Mouse (Mus musculus) hindbrain, embryonic 15.5 days (tissue): Measurements from ENCODE around the gene Tnnt3. TPM values are rescaled to one million over a fixed set of nuclear protein-coding genes. Genes with fewer than 3 reads are reported as not detected.

Experiments
- ATAC-seq: fragments of 200-750 bp; cut with Nextera tagmentation; 2 replicates; pipeline ENCODE4 v1.8.0; 2017; ENCODE audit warnings: low read depth, moderate number of reproducible peaks, moderate TSS enrichment; ENCODE audit not compliant: low FRiP score
- H3K27ac ChIP-seq: fragments of 300-500 bp; sonication (generic); replicated peaks from 2 replicates; pipeline ENCODE4 v1.5.1; 2015; ENCODE audit warnings: mild to moderate bottlenecking, inconsistent platforms
- H3K27me3 ChIP-seq: fragments of 300-500 bp; sonication (generic); 2 replicates; pipeline ENCODE4 v1.6.1; 2015; ENCODE audit warnings: control low read depth, inconsistent platforms
- H3K36me3 ChIP-seq: fragments of 300-500 bp; sonication (generic); 2 replicates; pipeline ENCODE4 v1.6.1; 2015; ENCODE audit warnings: control low read depth, inconsistent platforms
- H3K4me1 ChIP-seq: fragments of 300-500 bp; sonication (generic); replicated peaks from 2 replicates; pipeline ENCODE4 v1.6.1; 2015; ENCODE audit warnings: control low read depth, inconsistent platforms
- H3K4me2 ChIP-seq: fragments of 300-500 bp; sonication (generic); 2 replicates; pipeline ENCODE4 v1.6.1; 2015; ENCODE audit warnings: moderate library complexity, mild to moderate bottlenecking, inconsistent platforms
- H3K4me3 ChIP-seq: fragments of 300-500 bp; sonication (generic); 2 replicates; pipeline ENCODE4 v1.5.1; 2015; ENCODE audit warnings: mild to moderate bottlenecking, inconsistent platforms
- H3K9ac ChIP-seq: fragments of 300-500 bp; sonication (generic); 2 replicates; pipeline ENCODE4 v1.6.1; 2015; ENCODE audit warnings: inconsistent platforms
- H3K9me3 ChIP-seq: fragments of 300-500 bp; sonication (generic); 2 replicates; pipeline ENCODE4 v1.6.1; 2016; ENCODE audit warnings: control low read depth, inconsistent platforms
- WGBS: fragments of 180-500 bp; shearing (Covaris S2); methylation state at CpG from one replicate; pipeline ENCODE4 v1.1.7; 2015; 5-methylcytosine and 5-hydroxymethylcytosine counted together
- polyA plus RNA-seq: library from polyadenylated mRNA; unstranded; fragments of >200 nt; fragmentation: Nextera tagmentation; extraction: Ambion mirVana; gene quantifications from 2 replicates; pipeline ENCODE4 v1.2.1, GENCODE M21; 2015

The Tnnt3 gene
- polyA plus RNA-seq, 1 experiment from 2014 or later, result 3.6 TPM

DNA sequence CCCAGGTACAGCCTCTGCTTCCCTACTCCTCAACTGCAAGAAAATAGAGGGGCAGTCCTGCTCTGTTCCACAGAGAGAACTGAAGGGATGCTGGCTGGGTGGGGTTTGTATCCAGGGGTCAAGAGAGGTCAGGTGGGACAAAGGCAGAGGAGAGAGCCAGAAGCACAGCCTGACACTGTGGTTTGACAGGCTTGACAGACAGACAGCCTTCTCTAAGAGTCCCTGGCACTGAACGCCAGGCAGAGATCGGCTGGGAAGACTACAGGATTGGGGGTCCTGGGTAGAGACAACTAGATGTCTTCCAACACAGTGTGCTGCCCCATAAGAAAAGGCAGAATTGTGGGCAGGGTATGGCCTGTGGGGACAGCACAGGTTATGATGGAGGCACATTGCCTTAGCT is 20.1 kb upstream of the Tnnt3 start:
- no peak overlapping the region for H3K27ac ChIP-seq
- ATAC-seq, result no peak
- H3K4me2 ChIP-seq, result no peak overlapping the region
- no peaks in the 10 kb centered on the region for H3K27me3 ChIP-seq
- no peak overlapping the region for H3K4me3 ChIP-seq
- 59% methylated on average over 2 of the region's 2 CpGs for WGBS
- H3K4me1 ChIP-seq, result peaks cover 20% of the 10 kb centered on the region
- H3K36me3 ChIP-seq, result no peaks in the 10 kb centered on the region
- no peaks in the 10 kb centered on the region for H3K9me3 ChIP-seq
- no peak overlapping the region for H3K9ac ChIP-seq

- no peak for ATAC-seq
- Histone ChIP-seq H3K27me3 (no peaks in the 10 kb centered on the region), H3K36me3 (no peaks in the 10 kb centered on the region), H3K4me2 (no peak overlapping the region), H3K27ac (no peak overlapping the region), H3K4me3 (no peak overlapping the region), H3K4me1 (peaks cover 20% of the 10 kb centered on the region), H3K9ac (no peak overlapping the region), H3K9me3 (no peaks in the 10 kb centered on the region)
Observed at GRCm38 (mm10) chr7:142479307-142479706, 19.3 kb upstream of the Tnnt3 start.

GRCm38 (mm10) chr7:142479886-142480285 is 18.8 kb upstream of the Tnnt3 start:
- Histone ChIP-seq H3K4me2 (no peak overlapping the region), H3K27ac (no peak overlapping the region), H3K4me1 (peaks cover 20% of the 10 kb centered on the region), H3K36me3 (no peaks in the 10 kb centered on the region), H3K4me3 (no peak overlapping the region), H3K9me3 (no peaks in the 10 kb centered on the region), H3K27me3 (no peaks in the 10 kb centered on the region), H3K9ac (no peak overlapping the region)
- WGBS, result 91% methylated on average over 3 of the region's 3 CpGs
- ATAC-seq, result no peak

GRCm38 (mm10) chr7:142480661-142481060 is 18.0 kb upstream of the Tnnt3 start:
- WGBS, result 98% methylated on average over 3 of the region's 3 CpGs
- Histone ChIP-seq H3K27ac (no peak overlapping the region), H3K27me3 (no peaks in the 10 kb centered on the region), H3K4me3 (no peak overlapping the region), H3K9me3 (no peaks in the 10 kb centered on the region), H3K9ac (no peak overlapping the region), H3K4me2 (no peak overlapping the region), H3K36me3 (no peaks in the 10 kb centered on the region), H3K4me1 (peaks cover 20% of the 10 kb centered on the region)
- ATAC-seq, result no peak

- 12% methylated on average over 5 of the region's 5 CpGs for WGBS
- no peaks in the 10 kb centered on the region for H3K9me3 ChIP-seq
- 0 out of 2 replicates have a peak, but pooled peaks have one; percentile 2 for ATAC-seq
- no peaks in the 10 kb centered on the region for H3K36me3 ChIP-seq
- H3K4me1 ChIP-seq, result peaks cover 20% of the 10 kb centered on the region
- peak overlapping the region; percentile 70 for H3K4me2 ChIP-seq
- peak overlapping the region; percentile 30 for H3K4me3 ChIP-seq
- H3K27ac ChIP-seq, result peak overlapping the region; percentile 68; the same call in 1 of the 2 replicates
- H3K27me3 ChIP-seq, result no peaks in the 10 kb centered on the region
- peak overlapping the region; percentile 57 for H3K9ac ChIP-seq
Observed at GRCm38 (mm10) chr7:142481186-142481567, 17.5 kb upstream of the Tnnt3 start.

DNA sequence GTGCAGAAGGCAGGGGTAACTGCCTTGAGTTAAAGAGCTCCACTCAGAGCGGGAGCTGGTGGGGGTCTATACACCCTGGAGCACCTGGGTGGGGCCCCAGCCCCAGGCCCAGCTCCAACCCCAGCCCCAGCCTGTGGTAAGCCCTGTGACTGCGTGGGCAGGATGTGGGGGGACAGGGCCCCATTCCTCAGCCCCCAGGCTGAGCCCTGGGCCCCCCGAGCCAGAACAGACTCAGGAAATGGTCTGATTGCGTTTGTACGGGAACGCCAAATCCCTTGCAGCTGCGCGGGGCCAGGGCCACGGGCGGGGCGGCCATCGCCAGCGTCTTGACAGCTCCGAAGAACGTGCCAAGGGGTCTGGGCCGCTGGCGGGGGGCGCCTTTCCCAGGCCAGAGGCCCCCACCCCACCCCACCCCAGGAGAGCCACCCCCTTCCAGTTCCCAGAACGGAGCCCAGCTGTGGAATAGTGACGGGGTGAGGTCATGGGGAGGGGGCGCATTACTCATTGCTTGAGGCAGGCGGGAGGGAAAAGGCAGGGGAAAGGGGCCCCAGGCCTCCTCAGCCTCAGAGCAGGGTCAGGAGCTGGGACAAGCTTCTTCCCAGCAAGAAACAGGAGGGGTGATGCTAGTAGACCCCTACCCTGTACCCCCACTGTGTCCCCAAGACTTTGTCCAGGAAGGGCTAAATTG is 16.9 kb upstream of the Tnnt3 start:
- Histone ChIP-seq H3K4me1 (peaks cover 20% of the 10 kb centered on the region), H3K4me2 (peak overlapping the region; percentile 70), H3K4me3 (peak overlapping the region; percentile 30), H3K36me3 (no peaks in the 10 kb centered on the region), H3K9me3 (no peaks in the 10 kb centered on the region), H3K27ac (peak overlapping the region; percentile 68), H3K9ac (peak overlapping the region; percentile 57), H3K27me3 (no peaks in the 10 kb centered on the region)
- WGBS, result 2% methylated on average over 22 of the region's 22 CpGs
- peak; percentile 70 for ATAC-seq

DNA sequence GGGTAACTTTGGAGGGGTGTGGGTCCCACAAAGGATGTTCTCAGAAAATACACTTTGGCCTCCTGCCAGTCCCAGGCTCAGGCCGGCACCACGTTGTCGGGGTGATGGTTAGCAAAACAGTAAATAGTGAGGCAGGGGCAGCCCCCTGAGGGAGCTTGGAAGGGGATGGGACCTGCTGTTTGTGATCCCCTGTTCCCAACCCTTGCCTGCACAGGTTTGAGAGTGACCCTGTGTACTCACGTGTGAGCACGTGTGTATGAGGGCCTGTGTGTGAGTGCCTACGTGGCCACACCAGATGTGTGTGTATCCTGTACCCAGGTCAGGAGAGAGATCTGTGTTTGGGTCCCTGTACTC is 16.4 kb upstream of the Tnnt3 start:
- ATAC-seq, result peak; percentile 20; the same call in 1 of the 2 replicates
- no peak overlapping the region for H3K9ac ChIP-seq

GRCm38 (mm10) chr7:142483136-142483535 is 15.5 kb upstream of the Tnnt3 start:
- WGBS, result 51% methylated on average over 11 of the region's 11 CpGs
- H3K9me3 ChIP-seq, result no peaks in the 10 kb centered on the region
- ATAC-seq, result no peak

More for the DNA sequence above, 16.4 kb upstream of the Tnnt3 start:
- Histone ChIP-seq H3K9me3 (no peaks in the 10 kb centered on the region), H3K4me1 (peaks cover 24% of the 10 kb centered on the region), H3K4me2 (peak overlapping the region; percentile 70; the same call in 1 of the 2 replicates), H3K27ac (peak overlapping the region; percentile 68), H3K36me3 (no peaks in the 10 kb centered on the region), H3K4me3 (no peak overlapping the region), H3K27me3 (no peaks in the 10 kb centered on the region)
- 28% methylated on average over 6 of the region's 6 CpGs for WGBS

GRCm38 (mm10) chr7:142484780-142485179 is 13.9 kb upstream of the Tnnt3 start:
- WGBS, result 80% methylated on average over 12 of the region's 12 CpGs
- no peaks in the 10 kb centered on the region for H3K9me3 ChIP-seq
- no peak overlapping the region for H3K4me3 ChIP-seq
- no peak overlapping the region for H3K4me2 ChIP-seq
- no peak overlapping the region for H3K27ac ChIP-seq
- H3K36me3 ChIP-seq, result no peaks in the 10 kb centered on the region
- no peak overlapping the region for H3K9ac ChIP-seq
- ATAC-seq, result no peak
- H3K4me1 ChIP-seq, result peaks cover 30% of the 10 kb centered on the region
- H3K27me3 ChIP-seq, result no peaks in the 10 kb centered on the region

More at GRCm38 (mm10) chr7:142483136-142483535, 15.5 kb upstream of the Tnnt3 start:
- H3K4me2 ChIP-seq, result no peak overlapping the region
- no peaks in the 10 kb centered on the region for H3K27me3 ChIP-seq
- H3K9ac ChIP-seq, result no peak overlapping the region
- H3K36me3 ChIP-seq, result no peaks in the 10 kb centered on the region
- H3K27ac ChIP-seq, result peak overlapping the region; percentile 68
- H3K4me1 ChIP-seq, result peaks cover 30% of the 10 kb centered on the region
- no peak overlapping the region for H3K4me3 ChIP-seq

DNA sequence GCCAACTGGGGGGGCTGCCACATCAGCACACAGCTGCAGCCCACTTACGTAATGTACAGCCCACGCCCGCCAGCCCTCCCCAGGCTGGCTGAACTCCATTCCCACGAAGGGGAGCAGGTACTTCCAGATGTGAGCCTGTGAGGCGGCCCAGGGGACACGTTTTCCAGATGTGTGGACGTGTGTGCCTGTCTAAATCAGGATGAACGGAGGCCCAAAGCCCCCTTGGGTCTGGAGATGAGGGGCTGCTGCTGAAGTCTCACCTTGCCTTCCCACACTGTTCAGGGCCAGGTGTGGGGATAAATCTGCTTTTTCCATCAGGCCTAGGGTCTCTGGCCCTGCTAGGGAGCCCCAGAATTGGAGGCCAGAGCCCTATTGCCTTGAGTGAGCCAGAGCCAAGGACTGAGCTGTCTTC is 11.9 kb upstream of the Tnnt3 start:
- Histone ChIP-seq H3K4me3 (no peak overlapping the region), H3K9ac (no peak overlapping the region), H3K9me3 (no peaks in the 10 kb centered on the region), H3K27me3 (no peaks in the 10 kb centered on the region), H3K27ac (0 out of 2 replicates have a peak overlapping the region, but pooled peaks have one; percentile 7), H3K4me1 (peaks cover 24% of the 10 kb centered on the region), H3K4me2 (no peak overlapping the region), H3K36me3 (no peaks in the 10 kb centered on the region)
- WGBS, result 81% methylated on average over 8 of the region's 8 CpGs
- no peak for ATAC-seq

DNA sequence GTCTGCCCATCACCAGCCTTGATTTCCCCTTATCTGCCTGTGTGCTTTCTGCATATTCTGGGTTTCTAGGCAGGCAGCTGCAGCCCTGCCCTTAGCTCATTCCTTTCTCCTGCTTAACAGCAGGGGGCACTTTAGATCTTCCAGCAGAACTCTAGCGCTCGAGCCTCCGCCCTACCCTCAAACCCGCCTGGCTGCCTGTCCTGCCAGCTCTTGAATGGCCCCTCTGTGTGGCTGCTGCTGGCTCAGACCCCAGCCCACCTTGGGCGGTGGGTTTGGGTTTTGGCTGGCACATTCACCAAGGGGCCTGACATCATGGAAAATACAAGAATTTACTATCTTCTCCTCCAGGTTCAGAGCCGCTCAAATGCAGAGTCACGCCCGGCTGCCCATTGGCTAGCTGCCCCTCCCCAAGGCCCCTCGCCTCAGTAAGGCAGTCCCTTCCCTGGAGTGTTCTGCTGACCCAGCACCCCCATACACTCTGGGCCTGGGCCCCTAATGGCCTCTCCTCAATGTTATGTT is 11.2 kb upstream of the Tnnt3 start:
- no peaks in the 10 kb centered on the region for H3K9me3 ChIP-seq
- no peak overlapping the region for H3K4me3 ChIP-seq
- H3K27ac ChIP-seq, result 0 out of 2 replicates have a peak overlapping the region, but pooled peaks have one; percentile 12
- 13% methylated on average over 9 of the region's 9 CpGs for WGBS
- H3K27me3 ChIP-seq, result no peaks in the 10 kb centered on the region
- ATAC-seq, result peak; percentile 79
- H3K4me1 ChIP-seq, result peaks cover 17% of the 10 kb centered on the region
- H3K9ac ChIP-seq, result no peak overlapping the region
- H3K4me2 ChIP-seq, result 0 out of 2 replicates have a peak overlapping the region, but pooled peaks have one; percentile 17
- no peaks in the 10 kb centered on the region for H3K36me3 ChIP-seq

DNA sequence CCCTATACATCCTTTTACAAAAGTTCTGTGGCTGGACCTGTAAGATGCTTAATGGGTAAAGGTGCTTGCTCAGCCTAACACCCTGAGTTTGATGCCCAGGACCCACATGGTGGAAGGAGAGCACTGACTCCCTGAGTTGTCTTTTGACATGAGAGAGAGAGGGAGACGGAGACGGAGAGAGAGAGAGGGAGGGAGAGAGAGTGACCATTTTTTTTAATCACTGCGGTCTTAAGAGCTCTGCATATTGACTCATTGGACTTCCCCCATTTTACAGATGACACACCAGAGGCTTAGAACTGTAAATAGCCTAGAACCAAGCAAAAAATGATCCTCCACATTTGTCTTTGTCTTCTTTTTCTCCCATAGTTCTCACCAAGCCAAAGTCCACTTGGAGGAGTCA is 10.6 kb upstream of the Tnnt3 start:
- no peak overlapping the region for H3K27ac ChIP-seq
- no peak overlapping the region for H3K9ac ChIP-seq
- no peak overlapping the region for H3K4me3 ChIP-seq
- no peak for ATAC-seq
- H3K4me2 ChIP-seq, result no peak overlapping the region
- no peaks in the 10 kb centered on the region for H3K36me3 ChIP-seq
- no peaks in the 10 kb centered on the region for H3K27me3 ChIP-seq
- H3K4me1 ChIP-seq, result peaks cover 14% of the 10 kb centered on the region
- WGBS, result 82% methylated on average over 3 of the region's 3 CpGs
- H3K9me3 ChIP-seq, result no peaks in the 10 kb centered on the region
